Mouse (Mus musculus): ENCODE measurements around the gene Ptges2. TPM values are rescaled to one million over a fixed set of nuclear protein-coding genes. Genes with fewer than 3 reads are reported as not detected.
A peak's percentile ranks its signal among the peaks of the same experiment; 100 is the strongest.

Gene Ptges2
- polyA plus RNA-seq, 1 experiment, result 57.9 TPM

- Histone ChIP-seq H3K27ac (ENCODE audit: insufficient read depth, low read length) (no peak overlapping the region), H3K4me3 (ENCODE audit: insufficient read depth, low read length) (no peak overlapping the region), H3K4me1 (ENCODE audit: control insufficient read depth, insufficient read depth, low read length) (peaks cover 5% of the 10 kb centered on the region; the same call in 1 of the 2 replicates)
- TF ChIP-seq CTCF (IDR thresholded peaks at IDR 0.05; ENCODE audit: extremely low read depth, insufficient read depth, low read length), result no peak
- TF ChIP-seq POLR2A (IDR thresholded peaks at IDR 0.05; ENCODE audit: extremely low read depth, insufficient read depth, low read length), result no peak
Measured at GRCm38 (mm10) chr2:32440164-32440563, 44.5 kb downstream of the Ptges2 start.

- TF ChIP-seq CTCF (IDR thresholded peaks at IDR 0.05; ENCODE audit: extremely low read depth, insufficient read depth, low read length) (no peak), POLR2A (IDR thresholded peaks at IDR 0.05; ENCODE audit: extremely low read depth, insufficient read depth, low read length) (no peak)
- no peak overlapping the region for H3K4me3 ChIP-seq (ENCODE audit: insufficient read depth, low read length)
- peaks cover 5% of the 10 kb centered on the region; the same call in 1 of the 2 replicates for H3K4me1 ChIP-seq (ENCODE audit: control insufficient read depth, insufficient read depth, low read length)
- no peak overlapping the region for H3K27ac ChIP-seq (ENCODE audit: insufficient read depth, low read length)
Measured at GRCm38 (mm10) chr2:32440632-32441031, 44.9 kb downstream of the Ptges2 start.

GRCm38 (mm10) chr2:32441550-32441949 lies 45.9 kb downstream of the Ptges2 start:
- TF ChIP-seq POLR2A (IDR thresholded peaks at IDR 0.05; ENCODE audit: extremely low read depth, insufficient read depth, low read length) (no peak), CTCF (IDR thresholded peaks at IDR 0.05; ENCODE audit: extremely low read depth, insufficient read depth, low read length) (no peak)
- Histone ChIP-seq H3K27ac (ENCODE audit: insufficient read depth, low read length) (no peak overlapping the region), H3K4me1 (ENCODE audit: control insufficient read depth, insufficient read depth, low read length) (peaks cover 5% of the 10 kb centered on the region; the same call in 1 of the 2 replicates), H3K4me3 (ENCODE audit: insufficient read depth, low read length) (no peak overlapping the region)

- TF ChIP-seq POLR2A (IDR thresholded peaks at IDR 0.05; ENCODE audit: extremely low read depth, insufficient read depth, low read length) (no peak), CTCF (IDR thresholded peaks at IDR 0.05; ENCODE audit: extremely low read depth, insufficient read depth, low read length) (no peak)
- Histone ChIP-seq H3K4me1 (ENCODE audit: control insufficient read depth, insufficient read depth, low read length) (peaks cover 5% of the 10 kb centered on the region), H3K27ac (ENCODE audit: insufficient read depth, low read length) (no peak overlapping the region), H3K4me3 (ENCODE audit: insufficient read depth, low read length) (no peak overlapping the region)
Measured at GRCm38 (mm10) chr2:32445535-32445934, 49.8 kb downstream of the Ptges2 start.

GRCm38 (mm10) chr2:32447264-32447936 lies 51.7 kb downstream of the Ptges2 start:
- no peak overlapping the region for H3K4me3 ChIP-seq (ENCODE audit: insufficient read depth, low read length)
- TF ChIP-seq CTCF (IDR thresholded peaks at IDR 0.05; ENCODE audit: extremely low read depth, insufficient read depth, low read length) (no peak), POLR2A (IDR thresholded peaks at IDR 0.05; ENCODE audit: extremely low read depth, insufficient read depth, low read length) (no peak)
- peaks cover 5% of the 10 kb centered on the region for H3K4me1 ChIP-seq (ENCODE audit: control insufficient read depth, insufficient read depth, low read length)
- 0 out of 2 replicates have a peak overlapping the region, but pooled peaks have one; percentile 58 for H3K27ac ChIP-seq (ENCODE audit: insufficient read depth, low read length)

- Histone ChIP-seq H3K4me3 (ENCODE audit: insufficient read depth, low read length) (no peak overlapping the region), H3K27ac (ENCODE audit: insufficient read depth, low read length) (peak overlapping the region; percentile 75)
Measured at GRCm38 (mm10) chr2:32448480-32448879, 52.8 kb downstream of the Ptges2 start.

GRCm38 (mm10) chr2:32449761-32450754 lies 54.4 kb downstream of the Ptges2 start, which contains the start of gene Naif1:
TSS of gene Naif1 (plus strand) at chr2:32450457.
- Histone ChIP-seq H3K27ac (ENCODE audit: insufficient read depth, low read length) (peak within 1 kb of the TSS; percentile 87), H3K4me1 (ENCODE audit: control insufficient read depth, insufficient read depth, low read length) (peaks cover 9% of the 10 kb centered on the region), H3K4me3 (ENCODE audit: insufficient read depth, low read length) (peak within 1 kb of the TSS; percentile 93)
- TF ChIP-seq CTCF (IDR thresholded peaks at IDR 0.05; ENCODE audit: extremely low read depth, insufficient read depth, low read length), result no peak
- peak; percentile 45; the same call in 1 of the 2 replicates for TF ChIP-seq POLR2A (IDR thresholded peaks at IDR 0.05; ENCODE audit: extremely low read depth, insufficient read depth, low read length)

More at GRCm38 (mm10) chr2:32448480-32448879, 52.8 kb downstream of the Ptges2 start:
- TF ChIP-seq CTCF (IDR thresholded peaks at IDR 0.05; ENCODE audit: extremely low read depth, insufficient read depth, low read length), result no peak
- no peak for TF ChIP-seq POLR2A (IDR thresholded peaks at IDR 0.05; ENCODE audit: extremely low read depth, insufficient read depth, low read length)
- H3K4me1 ChIP-seq (ENCODE audit: control insufficient read depth, insufficient read depth, low read length), result peaks cover 9% of the 10 kb centered on the region

GRCm38 (mm10) chr2:32450881-32451844 lies 55.5 kb downstream of the Ptges2 start, which contains the start of gene Slc25a25:
TSS of gene Slc25a25 (minus strand) at chr2:32451445.
- Histone ChIP-seq H3K27ac (ENCODE audit: insufficient read depth, low read length) (peak within 1 kb of the TSS; percentile 98), H3K4me1 (ENCODE audit: control insufficient read depth, insufficient read depth, low read length) (peaks cover 9% of the 10 kb centered on the region), H3K4me3 (ENCODE audit: insufficient read depth, low read length) (peak within 1 kb of the TSS; percentile 93)
- no peak for TF ChIP-seq CTCF (IDR thresholded peaks at IDR 0.05; ENCODE audit: extremely low read depth, insufficient read depth, low read length)
- TF ChIP-seq POLR2A (IDR thresholded peaks at IDR 0.05; ENCODE audit: extremely low read depth, insufficient read depth, low read length), result 0 out of 2 replicates have a peak, but pooled peaks have one; percentile 32
